Mouse (Mus musculus) heart, adult 2 months (tissue): ENCODE measurements around the gene Bpifa5.

Source experiments
- CTCF ChIP-seq: fragments of 200-600 bp; IDR thresholded peaks from 2 replicates; pipeline ENCODE4 v1.8.1; 2022; ENCODE audit warnings: antibody characterized with exemption, mild to moderate bottlenecking, moderate library complexity
- POLR2A ChIP-seq: fragments of 200-500 bp; IDR thresholded peaks from 2 replicates; pipeline ENCODE4 v1.6.1; 2011; ENCODE audit warnings: mild to moderate bottlenecking, low read depth, low read length, control low read depth; ENCODE audit not compliant: insufficient read depth

- no peak for TF ChIP-seq POLR2A
- no peak for TF ChIP-seq CTCF
These were observed 22.9 kb downstream of the Bpifa5 start for GRCm38 (mm10) chr2:154185319-154185718.
